Comparison of ENCODE assay signal across 21 mouse cellular contexts in the genomic region with DNA sequence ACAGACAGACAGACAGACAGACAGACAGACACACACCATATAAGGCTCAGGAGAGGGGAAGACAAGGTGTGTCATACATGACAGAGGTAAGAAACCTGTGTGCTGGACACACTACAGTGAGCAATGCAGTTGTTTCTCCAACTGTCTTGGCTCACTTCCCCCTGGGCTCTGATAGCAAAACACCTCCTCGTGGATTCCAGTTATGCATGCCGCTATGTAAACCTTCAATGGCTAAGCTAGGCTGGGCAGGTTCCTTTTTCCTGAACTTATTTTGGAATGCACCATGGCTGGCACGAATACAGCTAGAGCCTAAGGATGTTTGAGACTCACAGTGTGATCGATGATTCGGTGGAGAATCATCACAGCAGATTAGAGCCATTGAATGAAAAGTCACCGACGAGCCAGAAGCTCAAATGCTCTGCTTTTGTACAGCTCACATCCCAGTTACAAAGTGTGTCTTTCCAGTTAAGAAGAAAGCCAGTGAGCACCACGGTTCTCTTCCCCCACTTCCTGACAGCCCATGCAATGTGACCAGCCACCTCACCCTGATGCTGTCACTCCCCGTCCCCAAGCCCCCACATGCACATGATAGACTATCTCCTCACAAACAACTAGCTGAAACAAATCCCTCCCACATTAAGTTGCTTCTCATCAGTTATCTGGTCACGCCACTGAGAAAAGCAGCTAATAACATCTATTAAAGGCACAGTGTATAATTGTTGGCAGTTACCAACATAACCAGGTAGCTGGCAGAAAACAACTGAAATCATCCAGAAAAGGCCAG. TPM values are rescaled to one million over a fixed set of nuclear protein-coding genes. Genes with fewer than 3 reads are reported as not detected.
DNase-seq lines count a peak whose midpoint lies in the region; ATAC-seq lines count a peak whose summit lies in the region.
"Had no signal": no experiment of that assay in that cellular context is flagged by ENCODE, and none has a peak within 500 bp of the region (broad histone marks: within the 10 kb centered on the region; RNA-seq: fewer than 3 reads in every experiment).

No protein-coding gene starts in this region.

- H3K4me3 ChIP-seq in heart, embryonic 15.5 days = no peak overlapping the region
- no peak overlapping the region for H3K4me3 ChIP-seq in kidney, embryonic 15.5 days (replicated peaks)
- no peak overlapping the region for H3K4me3 ChIP-seq in intestine, embryonic 16.5 days (ENCODE audit: low read length)
- H3K4me3 ChIP-seq: embryonic facial prominence, embryonic 12.5 days; forebrain, embryonic 15.5 days; hindbrain, embryonic 12.5 days had no signal

- no peak; the same call in 1 of the 2 replicates for ATAC-seq in heart, embryonic 15.5 days (replicated peaks; ENCODE audit: insufficient number of reproducible peaks, insufficient read depth, low FRiP score, low read depth)
- ATAC-seq in kidney, embryonic 15.5 days (replicated peaks; ENCODE audit: low FRiP score) = no peak
- ATAC-seq in intestine, embryonic 16.5 days = no peak
- ATAC-seq: activated CD4-positive, CD25-positive, alpha-beta regulatory T cell, adult 4 months; forebrain, embryonic 15.5 days; hindbrain, embryonic 16.5 days; inflammation-experienced regulatory T-cells, adult 6 months; Patski had no signal

- no peaks in the 10 kb centered on the region for H3K9me3 ChIP-seq in heart, embryonic 15.5 days (replicated peaks)
- no peaks in the 10 kb centered on the region for H3K9me3 ChIP-seq in kidney, embryonic 15.5 days (replicated peaks)
- H3K9me3 ChIP-seq in intestine, embryonic 16.5 days (ENCODE audit: control insufficient read depth, low read length) = no peaks in the 10 kb centered on the region
- H3K9me3 ChIP-seq: embryonic facial prominence, embryonic 12.5 days; forebrain, embryonic 15.5 days; hindbrain, embryonic 12.5 days had no signal

- no peak overlapping the region for H3K9ac ChIP-seq in heart, embryonic 15.5 days
- no peak overlapping the region for H3K9ac ChIP-seq in kidney, embryonic 15.5 days
- H3K9ac ChIP-seq in intestine, embryonic 16.5 days (ENCODE audit: low read depth, low read length) = no peak overlapping the region
- H3K9ac ChIP-seq: embryonic facial prominence, embryonic 12.5 days; forebrain, embryonic 15.5 days; hindbrain, embryonic 12.5 days had no signal

- 0 out of 2 replicates have a peak overlapping the region, but pooled peaks have one; percentile 13 for H3K4me2 ChIP-seq in heart, embryonic 15.5 days
- H3K4me2 ChIP-seq in kidney, embryonic 15.5 days = no peak overlapping the region
- H3K4me2 ChIP-seq in intestine, embryonic 16.5 days (ENCODE audit: low read depth, low read length) = no peak overlapping the region
- H3K4me2 ChIP-seq: embryonic facial prominence, embryonic 12.5 days; forebrain, embryonic 15.5 days; hindbrain, embryonic 12.5 days had no signal

- no peaks in the 10 kb centered on the region for H3K36me3 ChIP-seq in heart, embryonic 15.5 days
- H3K36me3 ChIP-seq in kidney, embryonic 15.5 days = no peaks in the 10 kb centered on the region
- no peaks in the 10 kb centered on the region for H3K36me3 ChIP-seq in intestine, embryonic 16.5 days (ENCODE audit: control insufficient read depth, insufficient read depth, low read length)
- H3K36me3 ChIP-seq: embryonic facial prominence, embryonic 12.5 days; forebrain, embryonic 15.5 days; hindbrain, embryonic 12.5 days had no signal

- H3K27ac ChIP-seq in heart, embryonic 15.5 days = peak overlapping the region; percentile 62
- no peak overlapping the region for H3K27ac ChIP-seq in kidney, embryonic 15.5 days
- no peak overlapping the region for H3K27ac ChIP-seq in intestine, embryonic 16.5 days (ENCODE audit: low read length)
- H3K27ac ChIP-seq: embryonic facial prominence, embryonic 12.5 days; forebrain, embryonic 15.5 days; hindbrain, embryonic 12.5 days had no signal

- peaks cover 22% of the 10 kb centered on the region for H3K4me1 ChIP-seq in heart, embryonic 15.5 days (replicated peaks)
- H3K4me1 ChIP-seq in kidney, embryonic 15.5 days = 0 out of 2 replicates have a peak, but pooled peaks cover 6% of the 10 kb centered on the region
- 0 out of 2 replicates have a peak, but pooled peaks cover 4% of the 10 kb centered on the region for H3K4me1 ChIP-seq in intestine, embryonic 16.5 days (ENCODE audit: control insufficient read depth, insufficient read depth, low read length)

- no peaks in the 10 kb centered on the region for H3K27me3 ChIP-seq in heart, embryonic 15.5 days
- no peaks in the 10 kb centered on the region for H3K27me3 ChIP-seq in kidney, embryonic 15.5 days
- H3K27me3 ChIP-seq in intestine, embryonic 16.5 days (replicated peaks; ENCODE audit: control insufficient read depth, insufficient read depth, low read length) = no peaks in the 10 kb centered on the region
- H3K27me3 ChIP-seq: embryonic facial prominence, embryonic 12.5 days; forebrain, embryonic 15.5 days; hindbrain, embryonic 12.5 days had no signal

- 42% methylated on average over 10 of the region's 10 CpGs for WGBS in heart, embryonic 15.5 days
- 66% methylated on average over 10 of the region's 10 CpGs for WGBS in kidney, embryonic 15.5 days
- 72% methylated on average over 10 of the region's 10 CpGs for whole genome bisulfite sequencing in intestine, embryonic 16.5 days

- DNase-seq in heart, adult 9 months (ENCODE audit: low spot score in 2 of 2) = no peak
- peak; percentile 8 for DNase-seq in kidney, postnatal 10 days
- peak; percentile 37 for DNase-seq in Muller cell, postnatal 12 days (ENCODE audit: inconsistent ontology term)
- DNase-seq: adrenal gland, postnatal 14 days; cerebellum, adult 11-12 months; cerebellum, adult 9-10 months; cerebellum, postnatal 25 days; gastrocnemius, postnatal 36 days; heart, postnatal 36 days; kidney, adult 11 months had no signal

RNA-seq across cellular contexts. Expression of gene Slc47a2, which starts 21.6 kb away (rescaled TPM):
- 0.10 and 0.19 TPM in 2 replicates for polyA plus RNA-seq in heart, embryonic 15.5 days (2015; fragmentation: Nextera tagmentation; extraction: Ambion mirVana)
- not detected in 2 replicates for polyA plus RNA-seq in kidney, embryonic 15.5 days (2015; fragmentation: Nextera tagmentation; extraction: Ambion mirVana)
- not detected in 2 replicates for polyA plus RNA-seq in intestine, embryonic 16.5 days (2015; fragmentation: Nextera tagmentation; extraction: Ambion mirVana)
- polyA plus RNA-seq: activated CD4-positive, CD25-positive, alpha-beta regulatory T cell, adult 4 months; embryonic facial prominence, embryonic 12.5 days; forebrain, embryonic 11.5 days; forebrain, embryonic 15.5 days; hindbrain, embryonic 12.5 days; inflammation-experienced regulatory T-cells, adult 6 months; Patski had no signal

RNA-seq across cellular contexts. Expression of gene Aldh3a2, which starts 53.8 kb away (rescaled TPM):
- 29.4 and 34.9 TPM in 2 replicates for polyA plus RNA-seq in heart, embryonic 15.5 days (2015; fragmentation: Nextera tagmentation; extraction: Ambion mirVana)
- 32.2 and 34.7 TPM in 2 replicates for polyA plus RNA-seq in kidney, embryonic 15.5 days (2015; fragmentation: Nextera tagmentation; extraction: Ambion mirVana)
- 63.7 and 66.0 TPM in 2 replicates for polyA plus RNA-seq in intestine, embryonic 16.5 days (2015; fragmentation: Nextera tagmentation; extraction: Ambion mirVana)

RNA-seq across cellular contexts. Expression of gene Slc47a1, which starts 57.0 kb away (rescaled TPM):
- 20.6 and 21.5 TPM in 2 replicates for polyA plus RNA-seq in heart, embryonic 15.5 days (2015; fragmentation: Nextera tagmentation; extraction: Ambion mirVana)
- polyA plus RNA-seq in kidney, embryonic 15.5 days (2015; fragmentation: Nextera tagmentation; extraction: Ambion mirVana) = 23.5 and 24.8 TPM in 2 replicates
- polyA plus RNA-seq in intestine, embryonic 16.5 days (2015; fragmentation: Nextera tagmentation; extraction: Ambion mirVana) = 12.5 and 17.5 TPM in 2 replicates
- polyA plus RNA-seq: activated CD4-positive, CD25-positive, alpha-beta regulatory T cell, adult 4 months; inflammation-experienced regulatory T-cells, adult 6 months had no signal

Comparison
In these comparisons a context has a peak if more than half of its experiments do, and no peak if none do; other contexts are left out.
1. DNase-seq: peak in kidney, postnatal 10 days (single experiment) and Muller cell, postnatal 12 days (single experiment); none in heart, adult 9 months (0 of 2).